Mouse (Mus musculus) liver, embryonic 14.5 days (tissue): ENCODE measurements at regions not wholly inside any gene's neighbourhood (a gene's known extent, or its start where the extent isn't known, plus 50 kb on each side); places are given as distances from the start of the nearest gene placed in this dataset.

Experiments
- CTCF ChIP-seq: IDR thresholded peaks from 2 replicates; pipeline ENCODE4 v1.5.1; 2016; ENCODE audit warnings: antibody characterized with exemption, low read depth, control low read depth
- EP300 ChIP-seq: IDR thresholded peaks from 2 replicates; pipeline ENCODE4 v1.6.1; 2016; ENCODE audit warnings: antibody characterized with exemption, low read depth

- TF ChIP-seq CTCF (no peak), EP300 (no peak)
Observed at GRCm38 (mm10) chr2:139071690-139072089, 422.0 kb upstream of the Sptlc3 start.
